Mouse (Mus musculus) hindbrain, embryonic 15.5 days (tissue): Measurements from ENCODE around the gene Gna12. TPM values are rescaled to one million over a fixed set of nuclear protein-coding genes. Genes with fewer than 3 reads are reported as not detected.
A peak's percentile ranks its signal among the peaks of the same experiment; 100 is the strongest.

Experiments used
- ATAC-seq: fragments of 200-750 bp; cut with Nextera tagmentation; 2 replicates; pipeline ENCODE4 v1.8.0; 2017; ENCODE audit warnings: low read depth, moderate number of reproducible peaks, moderate TSS enrichment; ENCODE audit not compliant: low FRiP score
- H3K27ac ChIP-seq: fragments of 300-500 bp; sonication (generic); replicated peaks from 2 replicates; pipeline ENCODE4 v1.5.1; 2015; ENCODE audit warnings: mild to moderate bottlenecking, inconsistent platforms
- H3K27me3 ChIP-seq: fragments of 300-500 bp; sonication (generic); 2 replicates; pipeline ENCODE4 v1.6.1; 2015; ENCODE audit warnings: control low read depth, inconsistent platforms
- H3K36me3 ChIP-seq: fragments of 300-500 bp; sonication (generic); 2 replicates; pipeline ENCODE4 v1.6.1; 2015; ENCODE audit warnings: control low read depth, inconsistent platforms
- H3K4me1 ChIP-seq: fragments of 300-500 bp; sonication (generic); replicated peaks from 2 replicates; pipeline ENCODE4 v1.6.1; 2015; ENCODE audit warnings: control low read depth, inconsistent platforms
- H3K4me2 ChIP-seq: fragments of 300-500 bp; sonication (generic); 2 replicates; pipeline ENCODE4 v1.6.1; 2015; ENCODE audit warnings: moderate library complexity, mild to moderate bottlenecking, inconsistent platforms
- H3K4me3 ChIP-seq: fragments of 300-500 bp; sonication (generic); 2 replicates; pipeline ENCODE4 v1.5.1; 2015; ENCODE audit warnings: mild to moderate bottlenecking, inconsistent platforms
- H3K9ac ChIP-seq: fragments of 300-500 bp; sonication (generic); 2 replicates; pipeline ENCODE4 v1.6.1; 2015; ENCODE audit warnings: inconsistent platforms
- H3K9me3 ChIP-seq: fragments of 300-500 bp; sonication (generic); 2 replicates; pipeline ENCODE4 v1.6.1; 2016; ENCODE audit warnings: control low read depth, inconsistent platforms
- WGBS: fragments of 180-500 bp; shearing (Covaris S2); methylation state at CpG from one replicate; pipeline ENCODE4 v1.1.7; 2015; 5-methylcytosine and 5-hydroxymethylcytosine counted together
- polyA plus RNA-seq: library from polyadenylated mRNA; unstranded; fragments of >200 nt; fragmentation: Nextera tagmentation; extraction: Ambion mirVana; gene quantifications from 2 replicates; pipeline ENCODE4 v1.2.1, GENCODE M21; 2015

The Gna12 gene
- polyA plus RNA-seq: 62.0 and 70.0 TPM in 2 replicates

DNA sequence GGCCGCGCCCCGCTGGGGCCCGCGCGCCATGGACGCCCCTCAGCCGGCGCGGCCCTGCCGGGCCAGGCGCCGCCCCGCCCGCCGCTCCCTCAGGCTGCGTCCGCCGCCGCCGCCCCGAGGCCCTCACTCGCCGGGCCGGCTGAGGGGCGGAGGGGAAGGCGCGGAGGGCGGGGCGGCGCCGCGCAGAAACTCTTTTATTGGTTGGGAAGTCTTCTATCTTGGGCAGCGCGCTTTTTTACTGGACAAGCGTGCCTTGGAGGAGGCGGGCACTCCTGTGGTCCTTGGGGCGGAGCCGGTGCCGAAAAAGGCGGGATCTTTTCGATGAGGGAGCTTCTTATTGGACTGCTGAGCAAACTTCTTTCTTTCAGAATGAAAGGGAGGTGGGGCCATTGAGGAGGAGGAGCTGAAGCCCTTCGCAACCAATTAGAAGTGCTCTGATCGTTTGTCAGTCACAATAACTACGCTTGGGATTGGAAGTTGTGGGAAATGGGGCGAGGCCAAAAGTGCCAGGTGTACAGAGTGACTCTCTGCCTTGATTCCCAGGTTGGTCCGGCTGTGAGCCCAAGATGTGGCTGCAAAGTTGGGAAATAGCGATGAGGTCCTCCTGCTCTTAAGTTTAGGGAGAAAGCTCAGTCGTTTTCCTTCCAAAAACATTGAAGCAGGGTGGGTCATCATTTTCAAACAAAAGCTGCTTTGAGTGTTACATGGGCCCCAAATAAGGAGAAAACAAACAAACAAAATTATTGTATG, at the start of gene Gna12:
Gene Gna12, minus strand, starts transcription at position 118 of the 750 bp plus-strand sequence.
- Histone ChIP-seq H3K4me2 (peak within 1 kb of the TSS; percentile 79), H3K36me3 (peaks cover 3% of the 10 kb centered on the region; the same call in 1 of the 2 replicates), H3K9ac (peak within 1 kb of the TSS; percentile 89), H3K9me3 (no peaks in the 10 kb centered on the region), H3K27ac (peak within 1 kb of the TSS; percentile 88), H3K27me3 (no peaks in the 10 kb centered on the region), H3K4me3 (peak within 1 kb of the TSS; percentile 90), H3K4me1 (peaks cover 46% of the 10 kb centered on the region)
- ATAC-seq: peak; percentile 98
- WGBS: under 1% methylated on average over 37 of the region's 49 CpGs

DNA sequence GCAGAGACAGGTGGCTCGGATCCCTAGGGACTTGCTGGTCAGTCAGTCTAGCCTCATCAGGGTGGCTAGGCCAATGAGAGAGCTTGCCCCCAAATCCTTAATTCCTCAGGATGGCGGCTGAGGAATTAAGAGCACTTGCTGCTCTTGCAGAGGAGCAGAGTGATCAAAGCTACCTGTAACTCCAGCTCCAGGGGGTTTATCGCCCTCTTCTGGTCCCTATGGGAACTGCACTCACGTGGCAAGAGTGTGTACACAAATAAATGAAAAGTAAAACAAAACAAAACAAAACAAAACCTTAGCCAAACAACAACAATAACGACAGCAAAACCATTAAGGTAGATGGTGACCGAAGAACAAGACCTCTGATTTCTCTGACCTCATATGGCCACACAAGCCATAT, 48.4 kb upstream of the Gna12 start:
- H3K4me2 ChIP-seq: no peak overlapping the region
- peaks cover 4% of the 10 kb centered on the region; the same call in 1 of the 2 replicates for H3K27me3 ChIP-seq
- H3K27ac ChIP-seq: no peak overlapping the region
- H3K9ac ChIP-seq: no peak overlapping the region
- H3K4me3 ChIP-seq: no peak overlapping the region
- H3K9me3 ChIP-seq: no peaks in the 10 kb centered on the region
- WGBS: 69% methylated on average over 6 of the region's 6 CpGs
- no peaks in the 10 kb centered on the region for H3K4me1 ChIP-seq
- H3K36me3 ChIP-seq: no peaks in the 10 kb centered on the region
- ATAC-seq: no peak

DNA sequence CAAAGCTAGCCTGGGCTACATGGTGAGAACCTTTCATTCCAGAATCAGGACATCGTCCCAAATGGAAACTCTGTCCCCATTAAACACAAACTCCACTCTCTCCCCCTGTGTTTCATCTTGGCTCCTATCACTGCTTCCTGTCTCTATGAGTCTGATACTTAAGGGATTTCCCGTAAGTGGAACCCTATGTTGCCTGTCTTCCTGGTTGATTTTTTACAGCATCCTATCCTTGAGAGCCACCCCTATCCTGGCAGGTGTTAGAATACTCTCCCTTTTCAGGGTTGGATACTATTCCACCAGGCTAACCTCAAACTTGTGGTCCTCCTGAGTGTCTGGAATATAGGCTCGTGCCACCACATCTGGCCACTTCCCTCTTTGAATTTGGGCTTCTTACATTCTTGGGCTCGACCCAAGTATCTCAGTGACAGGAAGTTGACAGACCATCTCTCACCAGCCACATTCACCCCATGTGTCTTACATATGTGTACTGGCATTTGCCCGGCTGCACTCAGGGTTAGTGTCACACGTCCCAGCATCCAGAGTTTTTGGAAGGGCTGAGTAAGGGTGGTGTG, 43.6 kb upstream of the Gna12 start:
- peaks cover 12% of the 10 kb centered on the region for H3K4me1 ChIP-seq
- ATAC-seq: no peak

DNA sequence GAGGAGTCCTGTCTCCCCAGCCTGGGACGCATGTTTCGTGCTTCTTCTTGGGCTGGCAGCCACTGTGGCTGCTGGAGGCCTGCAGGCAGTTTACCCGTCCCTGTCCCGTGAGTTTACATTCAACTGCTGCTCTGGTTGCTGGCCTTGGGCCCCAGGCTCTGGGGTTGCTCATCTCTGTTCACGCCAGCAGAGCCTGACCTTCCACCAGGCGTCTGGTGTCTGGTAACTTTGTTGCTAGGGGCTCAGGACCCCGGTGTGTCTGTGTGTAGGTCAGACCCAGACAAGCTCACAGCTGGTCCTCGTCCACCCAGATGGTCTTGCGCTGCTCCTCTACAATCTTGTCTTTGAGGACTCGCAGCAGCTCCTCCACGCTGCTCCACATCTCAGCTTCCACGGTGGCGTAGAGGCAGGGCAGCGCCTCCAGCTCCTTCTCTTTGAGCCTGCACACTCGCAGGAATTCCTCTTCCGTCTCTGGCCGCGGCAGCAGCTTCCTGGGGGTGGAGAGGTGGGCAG, 42.9 kb upstream of the Gna12 start:
- Histone ChIP-seq H3K4me1 (peaks cover 12% of the 10 kb centered on the region), H3K27ac (no peak overlapping the region), H3K4me3 (no peak overlapping the region), H3K27me3 (peaks cover 5% of the 10 kb centered on the region; the same call in 1 of the 2 replicates), H3K9ac (no peak overlapping the region), H3K36me3 (no peaks in the 10 kb centered on the region), H3K4me2 (peak overlapping the region; percentile 31), H3K9me3 (no peaks in the 10 kb centered on the region)
- no peak for ATAC-seq
- WGBS: 24% methylated on average over 18 of the region's 18 CpGs

More for the DNA sequence above, 43.6 kb upstream of the Gna12 start:
- Histone ChIP-seq H3K27ac (no peak overlapping the region), H3K27me3 (peaks cover 5% of the 10 kb centered on the region; the same call in 1 of the 2 replicates), H3K4me2 (no peak overlapping the region), H3K36me3 (no peaks in the 10 kb centered on the region), H3K4me3 (no peak overlapping the region), H3K9ac (no peak overlapping the region), H3K9me3 (no peaks in the 10 kb centered on the region)
- WGBS: 82% methylated on average over 6 of the region's 6 CpGs

DNA sequence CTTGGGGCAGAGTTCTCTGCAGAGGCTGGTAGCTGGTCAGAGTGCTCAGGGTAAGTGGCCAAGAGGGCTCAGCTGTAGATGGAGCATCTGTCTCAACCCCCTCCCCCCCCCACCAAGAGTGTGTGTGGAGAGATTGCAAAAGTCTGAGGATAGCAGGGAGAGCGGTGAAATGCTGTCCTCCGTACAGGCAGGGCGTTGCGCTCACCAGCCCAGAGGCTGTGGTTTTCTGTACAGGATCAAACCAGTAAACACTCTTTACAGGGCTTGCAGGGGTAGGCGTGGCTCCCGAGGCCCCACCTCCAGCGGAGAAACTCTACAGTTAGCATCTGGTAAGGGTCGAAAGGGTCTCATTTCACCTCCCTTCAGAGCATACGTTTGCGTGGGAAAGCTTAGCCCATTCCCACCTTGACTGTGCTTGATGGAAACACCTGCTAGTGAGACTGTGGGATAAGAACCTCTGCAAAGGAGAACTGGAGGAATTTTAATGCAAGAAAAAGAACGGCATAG, 42.4 kb upstream of the Gna12 start:
- Histone ChIP-seq H3K36me3 (no peaks in the 10 kb centered on the region), H3K4me3 (no peak overlapping the region), H3K4me1 (peaks cover 12% of the 10 kb centered on the region), H3K27ac (no peak overlapping the region), H3K9ac (no peak overlapping the region), H3K27me3 (peaks cover 5% of the 10 kb centered on the region; the same call in 1 of the 2 replicates), H3K4me2 (peak overlapping the region; percentile 31; the same call in 1 of the 2 replicates), H3K9me3 (no peaks in the 10 kb centered on the region)
- WGBS: 24% methylated on average over 11 of the region's 11 CpGs
- ATAC-seq: peak; percentile 42; the same call in 1 of the 2 replicates

- no peak for ATAC-seq
- Histone ChIP-seq H3K27ac (no peak overlapping the region), H3K36me3 (no peaks in the 10 kb centered on the region), H3K4me2 (no peak overlapping the region), H3K9me3 (no peaks in the 10 kb centered on the region), H3K4me3 (no peak overlapping the region), H3K27me3 (peaks cover 5% of the 10 kb centered on the region; the same call in 1 of the 2 replicates), H3K4me1 (peaks cover 12% of the 10 kb centered on the region), H3K9ac (no peak overlapping the region)
- 69% methylated on average over 6 of the region's 6 CpGs for WGBS
These were observed 41.0 kb upstream of the Gna12 start for GRCm38 (mm10) chr5:140871241-140871640.

DNA sequence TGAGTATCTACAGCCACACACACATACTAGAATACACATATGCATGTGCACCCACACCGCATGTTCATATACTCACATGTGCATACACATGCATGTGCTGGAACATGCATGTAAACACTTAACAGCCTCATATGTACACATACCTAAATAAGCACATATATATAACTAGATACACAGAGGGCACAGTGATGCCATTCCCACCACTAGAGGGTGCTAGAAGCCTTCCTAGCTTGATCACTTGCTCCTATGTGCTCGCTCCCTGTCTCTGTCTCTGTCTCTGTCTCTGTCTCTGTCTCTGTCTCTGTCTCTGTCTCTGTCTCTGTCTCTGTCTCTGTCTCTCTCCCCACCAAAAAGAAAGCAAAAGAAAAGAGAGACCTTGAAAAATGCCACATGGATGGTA, 38.8 kb upstream of the Gna12 start:
- peaks cover 12% of the 10 kb centered on the region for H3K4me1 ChIP-seq
- H3K4me2 ChIP-seq: no peak overlapping the region
- H3K27ac ChIP-seq: no peak overlapping the region
- 0 out of 2 replicates have a peak, but pooled peaks cover 3% of the 10 kb centered on the region for H3K27me3 ChIP-seq
- H3K9ac ChIP-seq: no peak overlapping the region
- no peak overlapping the region for H3K4me3 ChIP-seq
- ATAC-seq: no peak
- no peaks in the 10 kb centered on the region for H3K9me3 ChIP-seq
- H3K36me3 ChIP-seq: no peaks in the 10 kb centered on the region
- 81% methylated on average over 2 of the region's 2 CpGs for WGBS

DNA sequence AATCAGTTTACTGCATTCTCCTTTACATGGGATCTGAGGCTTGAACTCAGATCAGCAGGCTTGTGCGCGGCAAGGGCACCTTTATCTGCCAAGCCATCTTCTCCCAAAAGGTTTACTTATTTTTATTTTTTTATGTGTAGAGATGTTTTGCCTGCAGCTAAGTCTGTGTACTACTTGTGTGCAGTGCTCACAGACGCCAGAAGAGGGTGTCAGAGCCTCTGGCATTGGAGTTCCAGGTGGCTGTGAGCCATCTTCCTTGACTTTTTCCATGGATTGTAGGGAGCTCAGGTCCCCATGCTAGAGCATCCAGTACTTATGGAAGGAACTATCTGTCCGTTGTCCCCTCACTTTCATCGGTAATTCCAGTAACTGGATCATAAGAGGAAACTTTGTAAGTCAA, 29.5 kb upstream of the Gna12 start:
- ATAC-seq: no peak
- Histone ChIP-seq H3K36me3 (no peaks in the 10 kb centered on the region), H3K4me1 (peaks cover 5% of the 10 kb centered on the region; the same call in 1 of the 2 replicates), H3K4me3 (no peak overlapping the region), H3K27ac (no peak overlapping the region), H3K4me2 (no peak overlapping the region), H3K9me3 (no peaks in the 10 kb centered on the region), H3K27me3 (no peaks in the 10 kb centered on the region), H3K9ac (no peak overlapping the region)
- whole genome bisulfite sequencing: 89% methylated on average over 5 of the region's 5 CpGs

GRCm38 (mm10) chr5:140858335-140858734, 28.1 kb upstream of the Gna12 start:
- Histone ChIP-seq H3K9ac (no peak overlapping the region), H3K4me1 (peaks cover 5% of the 10 kb centered on the region; the same call in 1 of the 2 replicates), H3K9me3 (no peaks in the 10 kb centered on the region), H3K27ac (no peak overlapping the region), H3K4me2 (no peak overlapping the region), H3K36me3 (no peaks in the 10 kb centered on the region), H3K27me3 (no peaks in the 10 kb centered on the region), H3K4me3 (no peak overlapping the region)
- ATAC-seq: no peak
- 95% methylated on average over 3 of the region's 3 CpGs for WGBS

GRCm38 (mm10) chr5:140857432-140858154, 27.4 kb upstream of the Gna12 start:
- Histone ChIP-seq H3K27me3 (no peaks in the 10 kb centered on the region), H3K4me2 (no peak overlapping the region)
- WGBS: 56% methylated on average over 8 of the region's 8 CpGs

GRCm38 (mm10) chr5:140855909-140856530, 25.8 kb upstream of the Gna12 start:
- Histone ChIP-seq H3K4me2 (no peak overlapping the region), H3K27ac (no peak overlapping the region), H3K4me3 (no peak overlapping the region)

More at GRCm38 (mm10) chr5:140857432-140858154, 27.4 kb upstream of the Gna12 start:
- H3K4me1 ChIP-seq: peaks cover 5% of the 10 kb centered on the region; the same call in 1 of the 2 replicates
- no peaks in the 10 kb centered on the region for H3K9me3 ChIP-seq
- H3K4me3 ChIP-seq: no peak overlapping the region
- H3K9ac ChIP-seq: no peak overlapping the region
- ATAC-seq: no peak
- H3K36me3 ChIP-seq: no peaks in the 10 kb centered on the region
- H3K27ac ChIP-seq: no peak overlapping the region

More at GRCm38 (mm10) chr5:140855909-140856530, 25.8 kb upstream of the Gna12 start:
- Histone ChIP-seq H3K27me3 (no peaks in the 10 kb centered on the region), H3K4me1 (peaks cover 5% of the 10 kb centered on the region; the same call in 1 of the 2 replicates), H3K9me3 (no peaks in the 10 kb centered on the region), H3K9ac (0 out of 2 replicates have a peak overlapping the region, but pooled peaks have one; percentile 7), H3K36me3 (no peaks in the 10 kb centered on the region)
- no peak for ATAC-seq
- WGBS: 41% methylated on average over 11 of the region's 11 CpGs
